Mouse (Mus musculus) ES-Bruce4 (cell line): ENCODE measurements around the gene Hs2st1.

Experiments used
- EP300 ChIP-seq: IDR thresholded peaks from 2 replicates; pipeline ENCODE4 v1.6.1; 2011; ENCODE audit warnings: low read depth, low read length; ENCODE audit not compliant: insufficient read depth
- POLR2A ChIP-seq: IDR thresholded peaks from one replicate; pipeline ENCODE4 v1.8.1; 2011; ENCODE audit warnings: low read length; ENCODE audit not compliant: insufficient read depth

- TF ChIP-seq POLR2A (no peak), EP300 (no peak)
These were observed 21.7 kb downstream of the Hs2st1 start for GRCm38 (mm10) chr3:144548186-144548845.
